Mouse (Mus musculus): ENCODE results near the gene Gm11639.

- TF ChIP-seq CTCF (IDR thresholded peaks at IDR 0.05; ENCODE audit: low read depth) (no peak), EP300 (IDR thresholded peaks at IDR 0.05; ENCODE audit: low read depth) (no peak)
Observed at GRCm38 (mm10) chr11:104667399-104667798, 18.1 kb upstream of the Gm11639 start.

Measured in liver, postnatal 0 days (tissue).